Mouse (Mus musculus): ENCODE results near the gene Slc35e3.
A peak's percentile ranks its signal among the peaks of the same experiment; 100 is the strongest.

DNA sequence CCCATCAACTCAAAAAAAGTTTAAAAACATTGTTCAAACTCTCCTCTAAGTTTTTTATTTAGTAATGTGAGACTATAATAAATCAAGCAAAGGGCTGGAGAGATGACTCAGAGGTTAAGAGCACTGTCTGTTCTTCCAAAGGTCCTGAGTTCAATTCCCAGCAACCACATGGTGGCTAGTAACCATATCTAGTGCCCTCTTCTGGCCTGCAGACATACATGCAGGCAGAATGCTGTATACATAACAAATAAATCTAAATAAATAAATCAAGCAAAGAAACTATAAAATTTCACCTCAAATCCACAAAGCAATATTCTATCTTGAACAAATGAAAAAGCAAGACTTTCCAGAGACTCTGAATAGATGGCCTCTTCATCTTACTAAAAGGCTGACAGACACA, 54.0 kb downstream of the Slc35e3 start:
- TF ChIP-seq MYOD1 (IDR thresholded peaks at IDR 0.05; ENCODE audit: control insufficient read depth, insufficient read length, low read depth) = no peak
- peak; percentile 18 for TF ChIP-seq MAX (IDR thresholded peaks at IDR 0.05)
- TF ChIP-seq CTCF (IDR thresholded peaks at IDR 0.05; ENCODE audit: control insufficient read depth, insufficient read depth, insufficient read length) = no peak
- no peak for TF ChIP-seq FOSL1 (IDR thresholded peaks at IDR 0.05; ENCODE audit: insufficient read depth, low read length, poor library complexity, severe bottlenecking)
